Mouse (Mus musculus) spleen, embryonic (tissue): ENCODE data around the gene Sufu.

Experiments used
- CTCF ChIA-PET: fragments of 350-600 bp; sonication (Branson Sonifier 250); formaldehyde crosslinking; loops from one replicate; lab custom pipeline; 2022; lab: Charles Lee

The Sufu gene

GRCm38 (mm10) chr19:46459256-46459655 lies 62.6 kb downstream of the Sufu start:
- CTCF ChIA-PET, result no interaction called here

DNA sequence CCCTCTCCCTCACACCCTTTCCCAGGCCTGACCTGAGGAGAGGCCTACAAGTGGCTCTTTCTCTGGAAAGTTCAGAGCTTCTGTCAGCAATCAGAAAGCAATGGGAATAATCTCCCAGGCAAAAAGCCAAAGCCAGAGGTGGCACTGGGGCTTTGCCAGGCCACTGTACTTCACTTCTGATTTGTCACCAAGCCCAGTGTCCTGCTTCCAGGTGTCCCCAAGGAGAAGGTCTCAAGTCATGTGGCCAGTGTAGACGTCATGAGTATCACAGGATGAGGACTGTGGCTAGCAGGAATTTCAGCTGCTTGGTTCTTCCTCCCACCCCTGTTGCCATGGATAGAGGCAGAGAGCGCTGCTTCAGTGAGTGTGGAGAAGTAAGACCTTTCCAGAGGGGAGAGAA lies 63.2 kb downstream of the Sufu start:
- CTCF ChIA-PET, result no interaction called here

DNA sequence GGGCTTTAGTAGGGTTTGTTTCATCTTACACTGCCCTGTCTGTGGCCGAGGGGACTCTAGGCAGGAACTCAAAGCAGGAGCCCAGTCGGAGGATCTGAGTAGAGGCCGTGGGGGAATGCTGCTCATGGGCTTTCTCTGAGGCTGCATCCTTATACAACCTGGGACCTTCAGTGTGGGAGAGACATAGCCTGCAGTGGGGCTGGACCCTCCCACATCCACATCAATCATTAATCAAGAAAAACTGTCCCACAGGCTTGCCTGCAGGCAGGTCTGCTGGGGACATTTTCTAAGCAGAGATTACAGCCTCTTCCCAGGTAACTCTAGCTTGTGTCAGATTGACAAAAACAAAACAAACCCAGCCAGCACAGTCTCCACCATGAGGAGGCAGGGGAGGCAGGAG lies 65.9 kb downstream of the Sufu start:
- CTCF ChIA-PET, result no interaction called here

- CTCF ChIA-PET, result interaction anchor here (0.8 to 1.2 kb wide), 2 partner anchors 15 to 17 kb away, joined by 7 to 9 read pairs; no protein-coding TSS in a partner anchor
Observed at GRCm38 (mm10) chr19:46463446-46463845, 66.8 kb downstream of the Sufu start.

GRCm38 (mm10) chr19:46466160-46466559 lies 69.5 kb downstream of the Sufu start:
- CTCF ChIA-PET, result interaction anchor here (0.6 to 1.5 kb wide), 3 partner anchors 9 to 330 kb away, joined by 4 to 9 read pairs (median 5); no protein-coding TSS in a partner anchor

GRCm38 (mm10) chr19:46467051-46467503 lies 70.4 kb downstream of the Sufu start:
- CTCF ChIA-PET, result interaction anchor here (0.6 to 1.2 kb wide), 3 partner anchors 32 to 326 kb away, joined by 6 to 10 read pairs (median 9); no protein-coding TSS in a partner anchor

DNA sequence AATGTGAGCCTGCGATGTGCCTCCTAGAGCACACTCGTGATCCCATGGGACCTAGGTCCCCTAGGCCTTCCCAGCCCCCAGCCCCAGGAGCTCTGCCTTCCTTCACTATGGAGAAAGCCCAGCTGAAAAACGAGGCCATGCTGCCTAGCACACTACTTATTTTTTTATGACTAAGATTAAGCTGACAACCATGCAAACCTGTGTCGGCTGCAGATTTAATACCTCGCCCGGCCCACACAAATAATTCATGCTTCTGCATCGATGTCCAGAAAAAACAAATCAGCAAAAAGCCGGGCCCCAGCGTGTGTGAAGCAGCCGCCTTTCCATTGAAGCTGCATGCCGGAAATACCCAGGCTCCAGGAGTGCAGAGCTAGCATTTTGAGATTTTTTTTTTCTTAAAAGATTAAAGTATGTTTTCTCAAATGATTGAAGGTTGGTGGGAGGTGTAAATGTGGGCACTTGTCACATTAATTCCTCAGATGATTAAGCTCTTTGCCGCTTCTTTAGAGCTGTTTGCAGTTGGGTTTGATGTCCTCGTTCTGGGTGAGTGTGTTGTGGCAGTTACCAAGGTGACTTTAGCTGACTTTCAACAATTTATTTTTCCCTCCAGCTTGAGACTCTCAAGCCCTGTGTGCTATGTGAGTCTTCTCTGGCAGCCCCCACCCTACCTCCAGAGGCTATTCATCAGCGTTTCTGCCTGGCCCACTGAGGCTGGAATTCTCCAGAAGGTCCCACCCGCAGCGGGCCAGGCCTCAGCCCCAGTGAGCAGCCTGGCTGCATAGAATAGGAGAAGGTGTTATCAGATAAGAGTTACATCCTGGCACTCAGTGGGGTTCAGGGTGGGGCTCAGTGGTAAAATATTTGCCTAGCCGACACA lies 73.9 kb downstream of the Sufu start:
- CTCF ChIA-PET, result interaction anchor here (0.5 to 0.6 kb wide), 3 partner anchors 323 to 867 kb away, joined by 3 to 5 read pairs (median 3); no protein-coding TSS in a partner anchor

GRCm38 (mm10) chr19:46471324-46472093 lies 74.8 kb downstream of the Sufu start:
- CTCF ChIA-PET, result interaction anchor here (0.5 kb wide), 1 partner anchor 868 kb away, joined by 5 read pairs; no protein-coding TSS in a partner anchor

DNA sequence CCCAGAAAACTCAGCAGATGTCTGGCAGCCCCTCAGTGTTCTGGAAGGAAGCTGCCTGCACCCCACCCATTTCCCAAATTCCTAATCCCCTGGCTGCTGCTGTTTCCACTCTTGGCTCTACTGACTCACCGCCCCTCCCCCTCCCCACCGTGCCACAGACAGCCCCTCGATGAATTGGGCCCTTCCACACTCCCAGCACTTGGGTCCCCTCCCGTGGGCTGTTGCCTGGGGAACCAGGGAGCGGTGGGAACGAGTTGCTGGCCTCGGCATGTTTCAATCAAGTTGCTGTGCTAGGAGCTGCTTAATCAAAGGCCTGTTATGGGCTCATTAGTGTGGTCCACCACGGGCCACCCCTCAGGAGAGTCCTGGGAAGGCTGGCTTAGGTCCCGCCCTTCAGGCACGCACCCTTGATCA lies 80.7 kb downstream of the Sufu start:
- CTCF ChIA-PET, result no interaction called here

DNA sequence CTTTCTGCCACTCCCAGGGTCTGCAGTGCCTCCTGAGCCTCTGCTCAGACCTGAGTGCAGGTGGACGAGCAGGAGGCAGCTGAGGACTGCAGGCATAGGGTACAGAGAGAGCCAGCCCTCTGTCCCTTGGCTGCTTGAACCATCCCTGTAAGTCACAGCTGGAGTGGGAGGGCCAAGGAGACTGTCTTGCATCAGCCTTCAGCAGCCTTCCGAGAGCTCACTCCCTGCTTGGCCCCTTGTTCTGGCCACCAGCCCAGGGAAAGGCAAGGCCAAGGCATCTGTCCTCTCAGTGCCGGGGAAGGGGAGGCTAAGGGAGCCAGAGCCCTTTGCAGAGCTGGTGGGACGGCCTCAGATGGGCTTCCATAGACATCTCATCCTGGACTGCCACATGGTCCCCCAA lies 81.5 kb downstream of the Sufu start:
- CTCF ChIA-PET, result interaction anchor here (0.6 kb wide), 1 partner anchor 15 kb away, joined by 9 read pairs; no protein-coding TSS in a partner anchor

GRCm38 (mm10) chr19:46478826-46479225 lies 82.1 kb downstream of the Sufu start:
- CTCF ChIA-PET, result no interaction called here

DNA sequence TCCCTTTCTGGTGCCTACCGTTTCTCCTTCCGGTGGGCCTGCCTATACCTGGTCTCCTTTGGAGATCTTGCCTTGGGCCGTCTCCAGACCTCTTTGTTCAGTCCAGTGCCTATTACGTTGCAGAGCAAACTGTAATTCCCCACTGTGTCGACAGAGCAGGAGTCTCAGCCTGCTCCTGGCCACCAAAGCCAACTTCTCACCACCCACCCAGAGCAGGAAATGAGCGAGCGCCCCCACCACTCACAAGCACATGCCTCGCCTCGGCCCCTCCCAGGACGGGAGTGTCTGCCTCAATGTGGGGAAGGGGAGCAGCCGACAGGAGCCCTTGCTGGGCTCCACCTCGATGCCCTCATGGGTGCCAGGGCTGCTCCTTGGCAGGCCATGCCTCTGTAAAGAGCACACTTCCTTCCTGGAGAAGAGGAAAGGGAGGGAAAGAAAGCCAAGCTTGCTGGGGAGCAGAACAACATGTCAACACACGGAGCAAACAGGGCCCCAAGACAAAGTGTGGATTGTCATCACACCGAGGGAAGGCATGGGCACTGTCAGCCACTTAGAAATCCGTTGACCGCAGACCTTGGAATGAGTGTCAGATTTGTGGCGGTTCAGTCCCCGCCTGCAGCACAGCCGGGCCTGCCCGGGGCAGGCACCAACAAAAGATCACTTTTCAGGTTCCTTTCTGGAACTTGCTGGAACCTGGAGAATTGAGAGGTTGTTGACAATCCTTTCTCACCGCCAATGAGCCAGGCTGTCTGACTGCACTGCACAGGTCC lies 82.8 kb downstream of the Sufu start:
- CTCF ChIA-PET, result no interaction called here

DNA sequence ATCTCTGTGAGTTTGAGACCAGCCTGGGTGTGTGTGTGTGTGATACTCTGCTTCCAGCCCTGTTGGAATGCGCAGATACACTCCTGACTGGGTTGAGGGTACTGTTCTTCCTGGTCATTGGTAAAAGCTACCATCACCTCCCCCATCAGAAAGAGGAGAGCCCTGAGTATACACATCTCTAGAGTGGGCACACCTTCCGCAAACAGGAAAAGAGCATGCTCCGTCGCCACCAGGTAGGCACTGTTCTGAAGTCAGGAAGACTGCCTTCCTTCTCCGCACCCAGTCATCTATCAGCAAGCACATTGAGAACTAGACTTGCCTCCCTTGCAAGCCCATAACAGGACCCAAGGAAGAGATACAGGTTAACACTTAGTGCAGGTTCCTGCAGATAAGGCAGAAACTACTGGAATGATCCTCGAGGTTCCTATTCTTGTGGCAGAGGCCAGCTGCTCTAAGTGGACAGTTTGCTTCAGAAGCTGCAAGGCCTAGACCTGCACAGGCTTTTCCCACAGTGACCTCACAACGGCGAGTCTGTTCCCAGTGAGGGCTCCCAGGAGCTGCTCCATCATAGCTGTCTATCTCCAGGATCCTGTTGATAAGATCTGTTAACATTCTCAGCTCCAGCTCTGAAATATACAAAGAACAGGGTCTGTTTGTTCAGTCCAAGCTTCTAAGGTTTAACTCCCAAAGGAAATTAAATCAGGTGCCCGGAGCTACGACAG lies 84.1 kb downstream of the Sufu start:
- CTCF ChIA-PET, result no interaction called here

DNA sequence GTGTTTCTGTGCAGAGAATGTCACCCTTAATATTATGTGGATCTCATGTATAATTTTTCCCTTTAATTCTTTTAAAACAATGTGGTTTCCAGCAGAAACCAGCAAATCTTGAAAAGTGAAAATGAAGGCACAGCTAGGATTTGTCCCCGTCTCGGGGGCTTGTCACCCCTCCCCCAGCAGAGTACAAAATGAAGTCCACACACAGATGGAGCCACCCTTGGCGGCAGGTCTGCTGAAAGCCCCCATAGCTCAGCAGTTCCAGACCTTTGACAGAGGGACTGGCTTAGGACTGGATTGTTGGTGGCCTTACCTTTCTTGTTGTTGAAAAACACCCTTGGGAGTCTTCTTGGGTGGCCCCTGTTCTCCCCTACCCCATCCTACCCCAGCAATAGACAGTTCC lies 84.7 kb downstream of the Sufu start:
- CTCF ChIA-PET, result no interaction called here

DNA sequence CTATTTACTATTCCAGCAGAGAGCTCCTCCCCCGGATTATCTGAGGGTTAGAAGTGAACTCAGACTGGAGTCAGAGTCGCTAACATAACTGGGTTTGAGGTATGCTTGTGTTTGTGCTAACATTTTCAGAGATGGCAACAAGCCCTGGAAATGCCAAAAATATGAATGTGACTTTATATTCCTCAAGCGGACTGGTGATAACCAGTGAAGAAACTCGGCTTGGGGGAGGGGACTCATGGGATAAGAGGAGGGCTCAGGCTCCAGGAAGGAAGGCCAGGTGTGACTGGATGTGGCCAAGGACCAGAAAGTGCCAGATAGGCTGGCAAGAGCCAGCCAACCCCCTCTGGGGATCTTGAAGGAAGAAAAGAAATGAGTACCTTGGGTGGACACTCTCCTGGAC lies 85.1 kb downstream of the Sufu start:
- CTCF ChIA-PET, result no interaction called here

- CTCF ChIA-PET, result interaction anchor here (0.5 to 0.6 kb wide), 2 partner anchors 1272 to 1521 kb away, joined by 3 to 8 read pairs; no protein-coding TSS in a partner anchor
Observed at GRCm38 (mm10) chr19:46482896-46483516, 86.3 kb downstream of the Sufu start.

- CTCF ChIA-PET, result interaction anchor here (0.5 to 1.5 kb wide), 3 partner anchors 11 to 52 kb away, joined by 3 to 8 read pairs (median 3); no protein-coding TSS in a partner anchor
Observed at GRCm38 (mm10) chr19:46483701-46484328, 87.1 kb downstream of the Sufu start.

- CTCF ChIA-PET, result interaction anchor here (0.5 to 1.5 kb wide), 3 partner anchors 12 to 52 kb away, joined by 3 to 8 read pairs (median 3); no protein-coding TSS in a partner anchor
Observed at GRCm38 (mm10) chr19:46484518-46484917, 87.8 kb downstream of the Sufu start.

DNA sequence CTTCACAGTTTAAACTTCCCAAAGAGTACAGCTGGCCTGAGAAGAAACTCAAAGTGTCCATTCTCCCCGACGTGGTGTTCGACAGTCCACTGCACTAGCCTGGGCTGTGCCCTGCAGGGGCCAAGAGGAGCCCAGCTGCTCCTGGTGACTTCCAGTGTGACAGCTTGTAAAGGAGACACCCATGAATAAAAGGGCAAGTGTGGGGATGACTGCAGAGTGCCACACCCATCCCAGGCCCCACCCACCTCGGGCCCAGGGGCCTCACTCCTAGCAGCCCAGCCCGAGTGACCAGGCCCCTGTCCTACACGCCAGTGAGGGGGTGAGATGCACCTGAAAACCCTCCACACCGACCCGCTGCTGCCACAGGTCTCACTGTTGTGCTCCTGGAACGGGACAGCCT lies 89.2 kb downstream of the Sufu start:
- CTCF ChIA-PET, result interaction anchor here (0.6 kb wide), 1 partner anchor 17 kb away, joined by 3 read pairs; no protein-coding TSS in a partner anchor
